Mouse (Mus musculus) layer of hippocampus, postnatal 25 days (tissue): Measurements from ENCODE around the gene Hivep3. TPM values are rescaled to one million over a fixed set of nuclear protein-coding genes. Genes with fewer than 3 reads are reported as not detected.

ENCODE experiments used
- DNase-seq, 2 experiments: peaks; one replicate each; pipeline ENCODE4 v3.0.0; 2022; ENCODE audit warnings: mixed read lengths in 2 of 2, low spot score in 1 of 2; ENCODE audit errors: extremely low spot score in 1 of 2
- total RNA-seq, 2 experiments: library from RNA; stranded (reverse); gene quantifications; 2 replicates each; pipeline ENCODE4 v1.2.3; 2021

The Hivep3 gene
- total RNA-seq, 2 experiments from 2014 or later, result 37.9 to 57.4 TPM

DNA sequence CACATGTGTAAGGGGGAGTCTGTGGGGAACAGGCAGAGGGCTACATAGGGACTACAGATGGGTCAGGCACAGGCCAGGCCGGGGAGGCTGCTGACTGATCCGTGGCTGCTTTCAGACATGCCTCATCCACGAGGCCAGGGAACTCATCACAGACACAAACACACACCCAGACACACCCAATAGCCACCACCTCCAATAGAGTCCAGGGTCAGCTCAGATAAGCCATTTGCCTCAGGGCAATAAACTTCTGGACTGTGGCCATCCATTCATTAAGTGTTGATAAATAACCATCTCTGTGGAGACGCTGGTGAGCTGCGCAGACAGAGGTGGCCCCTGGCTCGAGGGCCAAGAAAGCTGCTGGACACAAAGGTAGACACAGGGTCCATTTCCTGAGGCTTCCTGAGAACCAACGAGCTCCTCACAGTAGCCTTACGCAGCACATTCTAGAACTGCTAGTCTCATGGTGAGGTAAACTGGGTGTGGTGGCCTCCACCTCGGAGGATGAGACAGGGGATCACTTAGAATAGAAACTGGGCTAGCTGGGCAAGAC, 436.9 kb downstream of the Hivep3 start:
- no peak for DNase-seq

DNA sequence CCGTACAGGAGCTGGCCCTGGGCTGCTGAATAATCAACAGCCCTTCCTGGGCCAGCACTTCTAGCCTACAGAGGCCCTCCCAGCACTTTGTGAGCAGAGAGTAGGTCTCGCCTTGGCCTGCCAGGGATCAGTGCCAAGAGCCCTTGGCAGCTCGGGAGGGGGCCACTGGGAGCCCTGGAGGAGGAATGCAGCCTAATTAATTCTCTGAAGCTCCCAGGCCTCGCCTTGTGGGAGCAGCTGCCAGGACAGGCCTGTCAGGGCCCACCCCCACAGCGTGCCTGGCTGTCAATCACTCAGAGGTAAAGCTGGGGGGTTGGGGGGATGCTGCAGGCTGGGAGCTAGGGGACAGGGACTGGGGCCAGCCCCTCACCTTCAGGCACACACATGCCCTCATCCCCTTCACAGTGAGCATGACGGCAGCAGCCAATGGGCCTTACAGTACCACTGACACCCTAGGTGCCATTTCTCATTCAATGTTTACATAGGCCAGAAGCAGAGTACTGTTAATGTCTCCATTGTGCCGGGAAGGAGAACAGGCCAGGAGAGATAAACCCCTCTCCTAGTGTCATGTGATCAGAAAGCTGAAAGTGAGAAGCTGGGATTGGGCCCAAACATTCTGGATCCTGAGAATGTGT, 438.6 kb downstream of the Hivep3 start:
- DNase-seq, result peak in 1 of 2 experiments; percentile 36

DNA sequence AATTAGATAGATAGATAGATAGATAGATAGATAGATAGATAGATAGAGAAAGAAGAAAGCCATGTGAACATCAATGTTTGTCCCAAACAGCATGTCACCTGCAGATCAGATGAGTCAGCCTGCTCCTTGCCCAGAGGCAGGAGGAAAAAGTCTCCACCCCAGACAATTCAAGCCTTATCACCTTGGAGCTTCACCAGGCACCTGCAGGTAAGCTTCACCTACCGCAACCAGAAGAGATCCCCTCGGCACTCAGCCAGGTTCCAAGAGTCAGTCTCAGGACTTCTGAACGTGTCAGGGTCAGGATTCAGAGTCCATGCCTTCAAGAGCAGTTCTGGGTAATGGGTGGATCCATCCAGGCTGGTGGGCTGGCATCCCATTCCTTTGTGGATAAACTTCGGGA, 445.5 kb downstream of the Hivep3 start:
- no peak for DNase-seq

DNA sequence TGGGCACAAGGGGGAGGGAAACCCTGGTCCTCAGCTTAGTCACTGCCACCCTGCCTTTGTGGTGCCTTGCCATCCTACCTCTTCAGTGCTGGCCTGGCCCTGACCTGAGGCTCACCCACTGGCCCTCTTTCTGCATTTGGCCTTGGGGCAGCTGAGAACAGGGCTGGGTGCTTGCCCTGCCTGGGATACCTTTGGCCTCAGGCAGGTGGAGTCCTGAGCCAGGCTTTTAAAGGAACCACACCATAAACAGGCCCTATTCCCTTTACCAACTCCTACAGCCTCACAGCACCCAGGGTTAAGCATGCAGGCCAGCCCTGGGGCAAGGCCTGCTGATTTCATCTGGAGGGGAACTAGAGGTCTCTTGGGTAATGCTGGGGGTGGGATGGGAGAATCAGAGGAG, 447.0 kb downstream of the Hivep3 start:
- DNase-seq, result no peak

DNA sequence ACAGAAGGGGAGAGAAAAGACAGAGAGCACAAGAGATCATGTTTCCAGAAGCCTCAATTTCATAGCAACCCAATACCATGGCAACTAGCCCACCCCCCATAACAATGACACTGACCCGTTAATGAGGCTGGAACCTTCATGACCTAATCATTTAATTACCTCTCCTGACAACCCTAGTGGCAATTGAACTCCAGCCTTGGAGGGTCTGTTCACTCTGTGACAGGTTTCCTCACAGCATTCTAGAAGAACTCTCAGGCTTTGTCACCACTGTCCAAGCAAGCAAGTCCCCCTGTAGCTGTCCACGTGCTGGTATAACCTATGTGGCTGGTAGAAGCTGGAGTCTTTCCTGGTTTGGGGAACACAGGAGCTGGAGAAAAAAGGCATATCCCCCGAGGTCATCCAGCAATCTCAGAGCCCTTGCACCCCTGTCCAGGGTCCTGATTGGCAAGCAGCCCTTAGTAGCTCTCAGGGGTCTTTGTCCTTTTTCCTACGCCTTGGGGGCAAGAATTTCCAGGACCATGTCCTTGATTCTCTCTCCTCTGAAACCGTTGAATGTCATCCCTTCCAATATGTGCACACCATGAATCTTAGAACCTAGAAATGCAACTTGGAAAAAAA, 450.9 kb downstream of the Hivep3 start:
- DNase-seq, result no peak

DNA sequence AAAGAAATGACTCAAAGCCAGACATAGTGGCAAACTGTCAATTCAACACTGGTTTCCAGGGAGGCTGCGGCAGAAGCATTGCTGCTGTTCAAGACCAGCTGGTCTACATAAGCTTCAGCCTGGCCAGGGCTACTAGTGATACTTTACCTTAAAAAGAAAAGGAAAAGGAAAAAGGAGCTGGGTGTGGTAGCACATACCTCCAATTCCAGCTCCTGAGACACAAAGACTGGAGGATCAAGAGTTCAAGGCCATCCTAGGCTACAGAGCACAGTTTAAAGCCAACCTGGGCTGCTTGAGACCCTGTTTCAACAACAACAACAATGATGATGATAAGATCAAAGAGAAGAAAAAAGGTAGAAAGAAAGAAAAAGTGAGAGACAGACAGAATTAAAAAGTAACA, 452.9 kb downstream of the Hivep3 start:
- no peak for DNase-seq

DNA sequence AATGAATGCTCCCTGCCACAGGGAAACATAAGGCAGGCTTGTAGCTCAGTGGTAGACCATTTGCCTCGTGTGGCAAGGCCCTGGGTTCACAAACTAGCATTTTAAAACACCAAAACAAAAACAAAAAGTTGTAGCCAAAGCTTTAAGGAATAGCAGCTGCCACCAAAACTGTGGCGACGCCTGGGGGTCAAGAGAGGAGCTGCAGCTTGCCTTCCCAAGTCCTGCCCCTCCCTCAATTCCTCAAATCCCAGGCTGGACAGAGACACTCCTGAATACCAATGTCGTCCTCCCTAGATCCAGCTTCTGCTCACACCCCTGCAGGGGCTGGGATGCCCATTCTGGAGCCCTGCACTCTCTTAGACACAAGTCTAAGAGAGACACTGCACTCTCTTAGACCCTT, 453.4 kb downstream of the Hivep3 start:
- no peak for DNase-seq

Other genes starting within 250 kb of the Hivep3 start
- 10 to 100 TPM; 12.5 to 13.7 TPM for gene Rimkla, start 241.2 kb upstream of the Hivep3 start, total RNA-seq
- 10 to 100 TPM; 66.0 to 80.5 TPM for gene Foxj3, start 196.8 kb upstream of the Hivep3 start, total RNA-seq
- 10 to 100 TPM; 26.2 to 29.1 TPM for gene Frg2f1, start 194.3 kb upstream of the Hivep3 start, total RNA-seq
- not detected for gene Guca2a, start 96.1 kb upstream of the Hivep3 start, total RNA-seq
- gene Guca2b, start 74.8 kb upstream of the Hivep3 start, total RNA-seq, result not detected